Mouse (Mus musculus): ENCODE data around the gene Dppa1.

DNA sequence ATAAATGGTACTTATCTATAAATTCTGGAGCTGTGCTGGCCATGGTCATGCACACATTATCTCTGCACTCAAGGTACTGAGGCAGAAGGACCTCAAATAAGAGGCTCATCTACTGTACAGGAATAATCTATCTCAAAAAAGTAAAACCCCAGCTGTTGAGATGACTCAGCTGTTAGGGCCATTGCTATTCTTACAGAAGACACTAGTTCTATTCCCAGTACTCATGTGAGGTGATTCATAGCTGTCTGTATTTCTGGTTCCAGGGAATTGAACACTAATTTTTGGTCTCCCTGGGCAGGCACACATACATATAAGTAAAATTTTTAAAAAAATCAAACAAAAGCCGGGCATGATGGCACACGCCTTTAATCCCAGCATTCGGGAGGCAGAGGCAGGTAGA is 38.0 kb upstream of the Dppa1 start:
- TF ChIP-seq CTCF (conservative IDR thresholded peaks at IDR 0.05; ENCODE audit: insufficient read depth, insufficient read length, low read depth, low read length) (no peak), POLR2A (IDR thresholded peaks at IDR 0.05; ENCODE audit: low read depth, low read length) (no peak)

Data from kidney, adult 2 months (tissue).